Mouse (Mus musculus) central nervous system, embryonic 18 days (tissue): ENCODE data around the gene Rps27l. TPM values are rescaled to one million over a fixed set of nuclear protein-coding genes. Genes with fewer than 3 reads are reported as not detected.

ENCODE experiments used
- polyA plus RNA-seq: library from polyadenylated mRNA; depleted of rRNA; stranded (reverse); fragments of >200 nt; gene quantifications from 2 replicates; pipeline ENCODE4 v1.2.3, GENCODE M21; 2012; rRNA removed

The Rps27l gene
- polyA plus RNA-seq, result 99.9 and 126 TPM in 2 replicates

GRCm38 (mm10) chr9:66945647-66946641, at the start of gene Rps27l:
TSS of gene Rps27l (plus strand) at chr9:66946086.

GRCm38 (mm10) chr9:66919382-66919971, 26.4 kb upstream of the Rps27l start, which contains the start of gene Rab8b:
TSS of gene Rab8b (minus strand) at chr9:66919687.

DNA sequence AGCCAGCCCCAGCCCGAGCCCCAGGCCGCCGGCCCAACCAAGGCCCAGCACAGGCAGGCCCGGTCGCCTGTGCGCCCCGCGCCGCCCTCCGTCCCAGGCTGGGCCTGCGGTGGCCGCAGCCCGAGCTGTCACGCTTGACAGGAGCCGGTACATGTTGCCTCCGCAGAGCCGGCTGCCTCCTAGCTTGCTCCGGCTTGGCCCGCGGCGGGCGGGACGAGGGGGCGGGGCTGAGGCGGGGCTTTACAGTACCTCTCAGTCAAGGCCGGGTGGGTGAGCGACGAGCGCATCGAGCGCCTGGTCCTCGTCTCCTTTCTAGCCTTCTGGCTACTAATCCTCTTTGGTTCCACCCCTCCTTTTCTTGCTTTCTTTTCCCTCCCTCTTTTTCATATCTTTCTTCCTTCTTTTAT, 29.4 kb downstream of the Rps27l start, which contains the start of gene Lactb:
Gene Lactb, minus strand, starts transcription at position 246 of the 407 bp plus-strand sequence.

Other genes with a start within 250 kb of the Rps27l start
- 2.9 and 6.0 TPM in 2 replicates for gene Car12, start 232.4 kb upstream of the Rps27l start, polyA plus RNA-seq
- gene Aph1b, start 150.6 kb upstream of the Rps27l start, polyA plus RNA-seq, result 21.4 and 21.6 TPM in 2 replicates
- 0.43 TPM in 2 replicates for gene Gm10647, start 149.0 kb upstream of the Rps27l start, polyA plus RNA-seq
- 1.9 and 2.5 TPM in 2 replicates for gene Aph1c, start 111.4 kb upstream of the Rps27l start, polyA plus RNA-seq
- 19.5 and 20.5 TPM in 2 replicates for gene Rab8b, start 26.4 kb upstream of the Rps27l start, polyA plus RNA-seq
- gene Lactb, start 29.4 kb downstream of the Rps27l start, polyA plus RNA-seq, result 16.4 and 16.7 TPM in 2 replicates
- 150 and 233 TPM in 2 replicates for gene Tpm1, start 103.3 kb downstream of the Rps27l start, polyA plus RNA-seq